Mouse (Mus musculus): Measurements from ENCODE around the gene Abo. TPM values are rescaled to one million over a fixed set of nuclear protein-coding genes. Genes with fewer than 3 reads are reported as not detected.

Abo gene
- total RNA-seq (2021): not detected

DNA sequence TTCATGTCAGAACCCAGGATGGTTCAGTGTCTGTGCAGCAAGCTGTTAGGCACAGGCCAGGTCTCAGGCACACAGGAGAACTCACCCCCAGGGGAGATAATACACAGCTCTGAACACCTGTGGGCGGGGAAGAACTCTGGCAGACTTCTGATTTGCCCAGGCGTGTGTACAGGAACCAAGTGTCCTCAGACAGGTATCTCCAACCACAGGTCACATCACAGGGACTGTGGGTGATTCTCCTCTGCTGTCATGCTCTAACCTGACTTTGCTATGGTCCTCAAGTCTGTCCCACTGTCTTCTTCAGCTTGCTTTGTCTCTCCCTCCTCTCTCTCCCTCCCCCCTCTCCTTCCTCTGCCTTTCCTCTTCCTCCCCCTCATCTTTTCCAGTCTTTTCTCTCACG is at the start of gene Abo:
Gene Abo (minus strand): TSS at position 101 of the 400 bp plus-strand sequence.
- no peak for DNase-seq (ENCODE audit: low spot score in 2 of 2)
- intact Hi-C loops (cut with DNase I): no loop called here

- intact Hi-C loops (cut with DNase I): loop anchor here (5.0 to 10.0 kb wide), 3 partner anchors 98 to 470 kb away; partner anchors contain the start of genes Sec16a and Slc2a6
- DNase-seq (ENCODE audit: low spot score in 2 of 2): no peak
Measured at GRCm38 (mm10) chr2:26914148-26914941, 49.6 kb upstream of the Abo start.

- DNase-seq (ENCODE audit: low spot score in 2 of 2): no peak
- intact Hi-C loops (cut with DNase I): loop anchor here (5.0 to 10.0 kb wide), 3 partner anchors 99 to 469 kb away; partner anchors contain the start of genes Sec16a and Slc2a6
Measured at GRCm38 (mm10) chr2:26913416-26914147, 48.8 kb upstream of the Abo start.

DNA sequence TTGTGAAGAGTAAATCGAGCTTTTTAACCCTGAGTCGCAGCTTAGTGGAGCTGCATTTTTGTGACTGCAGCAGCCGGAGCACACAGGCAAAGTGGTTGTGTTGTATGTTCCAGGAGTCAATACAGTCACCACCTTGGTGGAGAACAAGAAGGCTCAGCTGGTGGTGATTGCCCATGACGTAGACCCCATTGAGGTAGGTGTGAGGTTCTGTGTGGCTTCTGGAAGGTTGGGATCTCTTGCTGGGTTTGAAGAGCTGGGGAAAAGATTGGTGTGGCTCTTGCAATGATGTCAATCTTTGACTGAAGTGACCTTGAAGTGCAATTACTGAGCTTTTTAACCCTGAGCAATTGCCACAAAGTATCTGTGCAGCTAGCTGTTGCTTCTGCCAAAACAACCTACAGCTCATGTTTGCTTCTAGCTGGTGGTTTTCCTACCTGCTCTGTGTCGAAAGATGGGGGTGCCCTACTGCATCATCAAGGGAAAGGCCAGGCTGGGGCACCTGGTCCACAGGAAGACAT is 47.5 kb upstream of the Abo start:
- DNase-seq (ENCODE audit: low spot score in 2 of 2): no peak
- intact Hi-C loops (cut with DNase I): loop anchor here (5.0 to 10.0 kb wide), 3 partner anchors 100 to 468 kb away; partner anchors contain the start of genes Sec16a and Slc2a6

GRCm38 (mm10) chr2:26910994-26911765 is 46.4 kb upstream of the Abo start:
- no peak for DNase-seq (ENCODE audit: low spot score in 2 of 2)
- intact Hi-C loops (cut with DNase I): loop anchor here (5.0 to 10.0 kb wide), 3 partner anchors 101 to 466 kb away; partner anchors contain the start of genes Sec16a and Slc2a6

- DNase-seq (ENCODE audit: low spot score in 2 of 2): peak; percentile 99 to 100
- intact Hi-C loops (cut with DNase I): loop anchor here (5.0 to 10.0 kb wide), 3 partner anchors 102 to 466 kb away; partner anchors contain the start of genes Sec16a and Slc2a6
Measured at GRCm38 (mm10) chr2:26910124-26910993, 45.6 kb upstream of the Abo start, which contains the start of the genes Med22 and Rpl7a. Gene Med22 (minus strand): TSS chr2:26910677. Gene Rpl7a (plus strand): TSS chr2:26910764.

- no peak for DNase-seq (ENCODE audit: low spot score in 2 of 2)
- intact Hi-C loops (cut with DNase I): loop anchor here (10.0 kb wide), 1 partner anchor 595 kb away; the partner anchor contains the start of gene Gpsm1
Measured at GRCm38 (mm10) chr2:26909387-26909784, 44.6 kb upstream of the Abo start.

GRCm38 (mm10) chr2:26908710-26909386 is 44.1 kb upstream of the Abo start:
- no peak for DNase-seq (ENCODE audit: low spot score in 2 of 2)
- intact Hi-C loops (cut with DNase I): loop anchor here (10.0 kb wide), 1 partner anchor 594 kb away; the partner anchor contains the start of gene Gpsm1

DNA sequence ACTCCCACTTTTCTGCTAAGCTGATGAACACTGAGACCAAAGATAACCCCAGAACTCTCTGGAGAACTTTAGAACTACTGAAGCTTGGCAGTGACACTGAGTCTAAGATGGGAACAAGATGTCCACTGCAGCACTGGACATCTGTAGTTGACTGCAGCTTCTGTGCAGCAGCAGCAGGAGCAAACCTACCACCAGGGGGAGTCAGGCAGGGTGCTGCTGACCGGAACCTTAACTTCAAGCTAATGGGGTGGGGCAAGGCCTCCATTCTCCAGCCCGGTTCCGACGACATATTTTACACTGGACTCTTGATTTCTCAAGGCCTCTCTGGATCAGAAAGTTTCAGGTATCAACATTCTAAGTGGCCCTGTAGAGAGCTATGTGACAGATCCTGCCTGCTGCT is 42.3 kb upstream of the Abo start:
- intact Hi-C loops (cut with DNase I): loop anchor here (10.0 kb wide), 1 partner anchor 592 kb away; the partner anchor contains the start of gene Gpsm1
- DNase-seq (ENCODE audit: low spot score in 2 of 2): no peak

DNA sequence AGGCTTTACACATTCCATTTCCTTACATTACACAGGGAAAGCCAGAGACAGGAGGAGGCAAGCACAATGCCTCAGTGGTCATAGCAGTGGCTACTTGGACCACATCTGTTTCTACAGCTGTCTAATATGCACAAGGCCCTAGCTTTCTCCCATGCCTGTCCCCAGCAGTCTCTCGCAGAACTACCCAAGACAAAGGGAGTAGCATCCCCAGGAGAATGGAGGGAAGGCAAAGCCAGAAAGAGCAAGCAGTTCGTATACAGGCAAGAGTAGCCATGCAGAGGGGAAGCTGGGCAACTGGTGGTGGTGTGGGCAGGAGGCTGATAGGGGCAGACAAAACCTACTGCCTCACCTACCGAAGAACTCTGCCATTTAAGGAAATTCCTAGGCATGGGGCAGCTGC is 41.7 kb upstream of the Abo start:
- intact Hi-C loops (cut with DNase I): loop anchor here (10.0 kb wide), 1 partner anchor 592 kb away; the partner anchor contains the start of gene Gpsm1
- no peak for DNase-seq (ENCODE audit: low spot score in 2 of 2)

GRCm38 (mm10) chr2:26905936-26906335 is 41.2 kb upstream of the Abo start:
- no peak for DNase-seq (ENCODE audit: low spot score in 2 of 2)
- intact Hi-C loops (cut with DNase I): loop anchor here (10.0 kb wide), 1 partner anchor 591 kb away; the partner anchor contains the start of gene Gpsm1

- intact Hi-C loops (cut with DNase I): loop anchor here (5.0 to 10.0 kb wide), 2 partner anchors 261 to 589 kb away; partner anchors contain the start of gene Gpsm1
- DNase-seq (ENCODE audit: low spot score in 2 of 2): no peak
Measured at GRCm38 (mm10) chr2:26903311-26903710, 38.5 kb upstream of the Abo start.

DNA sequence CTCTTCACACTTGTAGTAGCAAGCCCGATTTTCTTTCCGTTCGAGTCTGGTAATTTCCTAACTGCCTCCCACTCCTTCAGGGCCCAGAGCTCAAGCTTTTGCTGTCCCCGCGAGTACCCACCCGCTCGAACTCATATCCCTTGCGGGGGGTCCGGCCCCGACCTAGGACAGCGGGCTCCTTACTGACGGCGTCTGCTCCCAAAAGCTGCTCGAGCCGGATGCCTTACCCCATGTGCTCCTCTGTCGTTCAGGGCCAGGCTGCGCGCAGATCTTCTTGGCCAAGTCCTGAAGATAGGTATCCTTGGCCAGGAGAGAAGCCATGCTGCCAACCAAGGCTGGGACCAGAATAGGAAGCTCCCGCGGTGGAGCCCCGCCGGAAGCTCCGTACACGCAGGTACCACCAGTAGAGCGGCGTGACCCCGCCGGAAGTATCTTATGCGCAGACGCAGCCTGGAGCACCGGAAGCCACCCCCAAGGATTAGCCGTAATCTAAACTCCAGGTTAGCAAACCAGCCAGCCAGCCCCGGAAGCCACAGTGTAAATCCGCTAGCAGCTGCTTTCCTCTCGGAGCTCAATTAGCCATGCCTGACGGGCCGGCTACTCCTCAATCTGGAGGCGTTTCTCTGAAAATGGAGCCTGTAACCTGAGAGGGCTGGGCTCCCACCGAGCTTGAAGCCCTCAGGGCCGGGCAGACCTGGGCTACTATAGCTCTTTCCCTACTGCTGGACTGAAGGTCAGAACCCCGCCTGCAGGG is 37.9 kb upstream of the Abo start, which contains the start of gene Surf6:
Gene Surf6 (minus strand): TSS at position 413 of the 754 bp plus-strand sequence.
- intact Hi-C loops (cut with DNase I): loop anchor here (5.0 to 10.0 kb wide), 2 partner anchors 260 to 588 kb away; partner anchors contain the start of gene Gpsm1

GRCm38 (mm10) chr2:26901834-26902400 is 37.1 kb upstream of the Abo start:
- intact Hi-C loops (cut with DNase I): loop anchor here (5.0 to 10.0 kb wide), 2 partner anchors 260 to 587 kb away; partner anchors contain the start of gene Gpsm1
- DNase-seq (ENCODE audit: low spot score in 2 of 2): no peak

More for the DNA sequence above, 37.9 kb upstream of the Abo start, which contains the start of gene Surf6:
- peak; percentile 96 to 99 for DNase-seq (ENCODE audit: low spot score in 2 of 2)

GRCm38 (mm10) chr2:26900731-26901130 is 36.0 kb upstream of the Abo start:
- no peak for DNase-seq (ENCODE audit: low spot score in 2 of 2)
- intact Hi-C loops (cut with DNase I): loop anchor here (5.0 to 10.0 kb wide), 2 partner anchors 258 to 586 kb away; partner anchors contain the start of gene Gpsm1

GRCm38 (mm10) chr2:26895898-26896297 is 31.1 kb upstream of the Abo start:
- DNase-seq (ENCODE audit: low spot score in 2 of 2): no peak
- intact Hi-C loops (cut with DNase I): no loop called here

Data from left cerebral cortex, postnatal 25 days (tissue).